Mouse (Mus musculus) lung, postnatal 0 days (tissue): ENCODE results near the gene Lcn6.

ENCODE experiments used
- CTCF ChIP-seq: IDR thresholded peaks from 2 replicates; pipeline ENCODE4 v1.5.1; 2016; ENCODE audit warnings: antibody characterized with exemption, mild to moderate bottlenecking
- EP300 ChIP-seq: IDR thresholded peaks from 2 replicates; pipeline ENCODE4 v1.6.1; 2016; ENCODE audit warnings: antibody characterized with exemption, mild to moderate bottlenecking, control low read depth

- TF ChIP-seq EP300 (no peak), CTCF (no peak)
These were observed 43.0 kb upstream of the Lcn6 start for GRCm38 (mm10) chr2:25633616-25634015.
